Mouse (Mus musculus) liver, embryonic 16.5 days (tissue): ENCODE results near the gene F2r. TPM values are rescaled to one million over a fixed set of nuclear protein-coding genes. Genes with fewer than 3 reads are reported as not detected.

Source experiments
- ATAC-seq: fragments of 200-750 bp; cut with Nextera tagmentation; 2 replicates; pipeline ENCODE4 v1.8.0; 2017; ENCODE audit warnings: low read depth, mild to moderate bottlenecking, moderate number of reproducible peaks, moderate library complexity
- H3K27ac ChIP-seq: fragments of 300-500 bp; sonication (generic); 2 replicates; pipeline ENCODE4 v1.5.1; 2014; ENCODE audit warnings: mild to moderate bottlenecking, low read length
- H3K27me3 ChIP-seq: fragments of 300-500 bp; sonication (generic); 2 replicates; pipeline ENCODE4 v1.6.1; 2014; ENCODE audit warnings: low read depth, low read length, mixed read lengths; ENCODE audit not compliant: control insufficient read depth, insufficient read depth
- H3K36me3 ChIP-seq: fragments of 300-500 bp; sonication (generic); 2 replicates; pipeline ENCODE4 v1.6.1; 2014; ENCODE audit warnings: mild to moderate bottlenecking; ENCODE audit not compliant: control insufficient read depth, insufficient read depth
- H3K4me1 ChIP-seq: fragments of 300-500 bp; sonication (generic); 2 replicates; pipeline ENCODE4 v1.6.1; 2014; ENCODE audit warnings: low read depth, low read length, mixed read lengths; ENCODE audit not compliant: control insufficient read depth
- H3K4me2 ChIP-seq: fragments of 300-500 bp; sonication (generic); 2 replicates; pipeline ENCODE4 v1.6.1; 2014; ENCODE audit warnings: low read depth, low read length, mixed read lengths
- H3K4me3 ChIP-seq: fragments of 300-500 bp; sonication (generic); 2 replicates; pipeline ENCODE4 v1.5.1; 2014; ENCODE audit warnings: low read depth, mild to moderate bottlenecking, low read length
- H3K9ac ChIP-seq: fragments of 300-500 bp; sonication (generic); 2 replicates; pipeline ENCODE4 v1.6.1; 2014; ENCODE audit warnings: low read depth, low read length
- H3K9me3 ChIP-seq: fragments of 300-500 bp; sonication (generic); replicated peaks from 2 replicates; pipeline ENCODE4 v1.6.1; 2016; ENCODE audit warnings: low read length; ENCODE audit not compliant: control insufficient read depth
- WGBS: fragments of 180-500 bp; shearing (Covaris S2); extraction: QIAGEN DNeasy Blood & Tissue Kit; methylation state at CpG from one replicate; pipeline ENCODE4 v1.1.7; 2014; ENCODE audit not compliant: insufficient replicate concordance; 5-methylcytosine and 5-hydroxymethylcytosine counted together
- polyA plus RNA-seq: library from polyadenylated mRNA; unstranded; fragments of >200 nt; fragmentation: Nextera tagmentation; extraction: Ambion mirVana; gene quantifications from 2 replicates; pipeline ENCODE4 v1.2.1, GENCODE M21; 2015

Gene F2r
- polyA plus RNA-seq, 1 experiment from 2014 or later = 37.5 TPM

DNA sequence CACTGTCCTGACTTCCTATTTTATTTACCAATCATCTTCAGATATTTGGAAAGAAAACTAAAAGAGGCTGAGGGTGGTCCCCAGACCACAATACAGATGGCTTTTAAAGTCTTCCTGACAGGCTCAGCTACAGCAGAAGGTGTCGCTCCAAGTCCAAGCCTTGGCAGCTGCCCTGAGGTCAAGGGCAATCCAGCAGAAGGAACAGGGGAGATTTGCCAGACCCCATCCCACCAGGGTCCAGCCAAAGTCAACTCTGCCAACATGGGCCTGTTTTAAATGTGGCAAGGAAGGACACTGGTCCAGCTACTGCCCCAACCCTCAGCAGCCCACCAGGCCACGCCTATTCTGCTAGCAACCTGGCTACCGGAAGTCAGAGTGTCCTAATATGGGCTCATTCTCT, 31.7 kb upstream of the F2r start:
- peaks cover 12% of the 10 kb centered on the region for H3K36me3 ChIP-seq
- ATAC-seq = no peak
- H3K4me2 ChIP-seq = no peak overlapping the region

DNA sequence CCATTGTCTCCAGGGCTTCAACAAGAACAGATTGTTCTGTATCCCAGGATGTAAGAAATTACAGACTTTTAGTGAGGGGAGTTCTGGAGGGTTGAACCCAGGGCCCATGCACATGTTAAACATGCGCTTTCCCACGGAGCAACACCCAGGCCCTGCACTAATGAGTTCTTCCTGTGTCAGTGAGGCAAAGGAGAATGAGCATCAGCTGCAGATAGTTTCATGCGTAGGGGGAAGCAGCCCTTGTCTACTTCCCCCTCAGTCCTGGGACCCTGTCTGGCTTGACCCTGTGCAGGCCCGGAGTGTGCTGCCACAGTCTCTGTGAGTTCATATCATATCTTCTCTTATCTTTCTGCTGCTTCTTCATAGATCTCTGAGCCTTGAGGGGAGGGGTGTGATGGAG, 29.0 kb upstream of the F2r start:
- Histone ChIP-seq H3K4me1 (no peaks in the 10 kb centered on the region), H3K4me3 (no peak overlapping the region), H3K27me3 (no peaks in the 10 kb centered on the region), H3K9me3 (no peaks in the 10 kb centered on the region), H3K36me3 (peaks cover 27% of the 10 kb centered on the region), H3K27ac (no peak overlapping the region), H3K4me2 (no peak overlapping the region), H3K9ac (no peak overlapping the region)
- 50% methylated on average over 4 of the region's 4 CpGs for WGBS
- peak; percentile 37; the same call in 1 of the 2 replicates for ATAC-seq

More for the DNA sequence above, 31.7 kb upstream of the F2r start:
- Histone ChIP-seq H3K9ac (no peak overlapping the region), H3K27ac (no peak overlapping the region), H3K4me1 (no peaks in the 10 kb centered on the region), H3K4me3 (no peak overlapping the region), H3K27me3 (no peaks in the 10 kb centered on the region), H3K9me3 (no peaks in the 10 kb centered on the region)
- 84% methylated on average over 3 of the region's 3 CpGs for WGBS

DNA sequence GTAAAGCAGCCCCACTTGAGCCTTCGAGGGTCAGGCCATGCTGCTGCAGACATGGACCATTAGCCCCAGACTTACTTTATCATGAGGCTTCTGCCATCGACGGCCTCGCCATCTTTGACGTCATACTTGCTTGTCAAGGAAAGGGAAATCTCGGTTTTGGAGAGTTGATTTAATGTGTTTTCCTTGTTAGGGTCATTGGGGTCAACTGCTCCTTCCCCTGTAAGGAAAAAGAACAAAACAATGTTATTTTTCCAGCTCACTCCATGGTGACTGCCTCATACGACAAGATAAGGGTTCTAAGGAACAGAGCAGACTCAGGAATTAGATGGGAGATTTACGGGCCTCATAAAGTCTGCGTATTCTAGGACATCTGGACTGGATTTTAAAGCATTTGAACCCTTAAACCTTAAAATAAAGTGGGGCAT, 28.4 kb upstream of the F2r start:
- Histone ChIP-seq H3K27ac (no peak overlapping the region), H3K4me1 (no peaks in the 10 kb centered on the region), H3K4me2 (no peak overlapping the region), H3K27me3 (no peaks in the 10 kb centered on the region), H3K9ac (no peak overlapping the region), H3K4me3 (no peak overlapping the region), H3K36me3 (peaks cover 27% of the 10 kb centered on the region), H3K9me3 (no peaks in the 10 kb centered on the region)
- no peak for ATAC-seq
- 74% methylated on average over 9 of the region's 9 CpGs for WGBS

DNA sequence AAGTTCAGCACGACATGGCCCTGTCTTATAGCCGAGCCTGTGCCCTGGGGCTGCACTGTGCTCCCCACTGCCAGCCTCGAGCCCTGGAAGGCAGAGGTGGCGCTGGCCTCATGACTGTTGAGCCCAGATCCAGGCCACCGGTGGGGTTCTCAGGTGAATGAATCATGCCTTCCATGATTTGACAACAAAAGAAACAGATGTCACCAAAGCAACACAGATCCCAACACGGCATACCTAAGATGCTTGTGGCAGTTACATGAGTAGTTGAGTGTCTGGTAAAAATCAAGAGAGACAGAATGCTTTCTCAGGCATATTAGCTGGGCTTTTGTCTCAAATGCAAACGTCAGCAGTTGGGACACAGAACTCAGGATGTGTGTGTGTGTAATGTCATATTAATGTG, 25.5 kb upstream of the F2r start:
- no peak overlapping the region for H3K9ac ChIP-seq
- no peak overlapping the region for H3K27ac ChIP-seq
- no peaks in the 10 kb centered on the region for H3K9me3 ChIP-seq
- 75% methylated on average over 7 of the region's 7 CpGs for WGBS
- no peaks in the 10 kb centered on the region for H3K27me3 ChIP-seq
- H3K36me3 ChIP-seq = peaks cover 31% of the 10 kb centered on the region
- H3K4me1 ChIP-seq = no peaks in the 10 kb centered on the region; the same call in 1 of the 2 replicates
- no peak overlapping the region for H3K4me2 ChIP-seq
- no peak overlapping the region for H3K4me3 ChIP-seq
- ATAC-seq = no peak

DNA sequence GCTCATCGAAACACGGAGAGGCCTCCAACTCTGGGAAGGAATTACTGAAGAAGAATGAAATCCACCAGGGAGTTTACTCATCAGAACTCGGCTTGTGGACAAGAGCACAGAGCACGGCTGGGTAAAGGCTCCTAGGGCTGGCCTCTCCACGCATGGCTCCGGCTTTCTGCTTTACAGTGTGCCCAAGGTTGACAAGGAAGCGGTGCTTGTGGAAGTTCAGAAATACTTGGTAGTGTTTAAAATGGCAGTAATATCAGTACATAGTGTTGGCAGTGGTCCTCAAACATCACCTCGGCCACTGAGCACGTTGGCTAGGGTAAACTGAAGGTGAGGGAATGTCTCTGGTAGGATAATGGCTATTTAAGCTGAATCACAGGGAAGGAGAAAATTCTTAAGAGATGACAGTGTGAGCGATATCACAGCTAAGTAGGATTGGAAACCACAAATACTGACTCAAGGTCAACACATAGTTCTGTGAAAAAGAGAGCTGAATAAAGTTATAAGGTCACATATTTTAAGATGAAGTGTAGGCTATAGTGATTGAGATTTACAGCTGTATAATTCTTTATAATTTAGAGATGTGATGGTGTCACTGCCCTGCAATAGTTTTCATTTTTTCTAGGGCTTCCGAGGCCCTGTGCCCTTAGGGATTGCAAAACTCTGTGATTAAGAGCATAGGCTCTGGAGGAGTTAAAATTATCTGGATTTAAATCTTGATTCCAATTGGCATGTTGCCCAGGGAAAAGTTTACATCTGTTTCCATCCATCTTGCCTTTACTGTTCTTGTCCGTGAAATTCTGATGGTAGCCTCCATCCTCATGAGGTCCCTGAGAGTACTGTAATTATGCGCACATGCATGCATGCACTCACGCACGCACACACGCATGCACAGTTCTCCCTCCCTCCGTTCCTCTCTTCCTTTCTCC, 23.0 kb upstream of the F2r start:
- no peak overlapping the region for H3K4me2 ChIP-seq
- no peaks in the 10 kb centered on the region for H3K27me3 ChIP-seq
- no peaks in the 10 kb centered on the region for H3K9me3 ChIP-seq
- H3K36me3 ChIP-seq = peaks cover 37% of the 10 kb centered on the region
- ATAC-seq = no peak
- peaks cover 6% of the 10 kb centered on the region for H3K4me1 ChIP-seq
- H3K27ac ChIP-seq = no peak overlapping the region
- H3K9ac ChIP-seq = no peak overlapping the region
- WGBS = 87% methylated on average over 17 of the region's 17 CpGs
- H3K4me3 ChIP-seq = no peak overlapping the region

DNA sequence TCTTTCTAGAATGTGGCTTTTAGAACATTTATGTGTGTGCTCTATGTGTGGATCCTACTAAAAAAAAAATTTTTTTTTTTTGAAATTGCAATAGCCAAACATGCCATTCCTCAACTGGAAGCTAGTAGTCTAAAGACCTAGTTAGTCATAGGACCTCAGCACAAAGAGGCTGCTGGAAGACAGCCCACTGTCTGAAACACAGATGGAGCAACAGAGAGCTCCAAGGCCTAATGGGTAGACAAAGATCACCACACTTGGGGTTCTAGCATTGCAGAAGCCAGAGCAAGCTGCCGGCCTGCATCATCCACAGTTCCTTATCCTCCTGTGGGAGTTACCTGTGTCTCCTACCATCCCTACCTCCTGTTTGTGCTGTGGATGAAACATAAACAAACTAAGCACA, 22.1 kb upstream of the F2r start:
- no peak overlapping the region for H3K27ac ChIP-seq
- H3K36me3 ChIP-seq = peaks cover 35% of the 10 kb centered on the region
- no peak overlapping the region for H3K4me2 ChIP-seq
- peaks cover 6% of the 10 kb centered on the region for H3K4me1 ChIP-seq
- no peaks in the 10 kb centered on the region for H3K9me3 ChIP-seq
- H3K27me3 ChIP-seq = no peaks in the 10 kb centered on the region
- H3K4me3 ChIP-seq = no peak overlapping the region
- ATAC-seq = no peak
- WGBS = 73% methylated on average over 1 of the region's 1 CpGs
- no peak overlapping the region for H3K9ac ChIP-seq

DNA sequence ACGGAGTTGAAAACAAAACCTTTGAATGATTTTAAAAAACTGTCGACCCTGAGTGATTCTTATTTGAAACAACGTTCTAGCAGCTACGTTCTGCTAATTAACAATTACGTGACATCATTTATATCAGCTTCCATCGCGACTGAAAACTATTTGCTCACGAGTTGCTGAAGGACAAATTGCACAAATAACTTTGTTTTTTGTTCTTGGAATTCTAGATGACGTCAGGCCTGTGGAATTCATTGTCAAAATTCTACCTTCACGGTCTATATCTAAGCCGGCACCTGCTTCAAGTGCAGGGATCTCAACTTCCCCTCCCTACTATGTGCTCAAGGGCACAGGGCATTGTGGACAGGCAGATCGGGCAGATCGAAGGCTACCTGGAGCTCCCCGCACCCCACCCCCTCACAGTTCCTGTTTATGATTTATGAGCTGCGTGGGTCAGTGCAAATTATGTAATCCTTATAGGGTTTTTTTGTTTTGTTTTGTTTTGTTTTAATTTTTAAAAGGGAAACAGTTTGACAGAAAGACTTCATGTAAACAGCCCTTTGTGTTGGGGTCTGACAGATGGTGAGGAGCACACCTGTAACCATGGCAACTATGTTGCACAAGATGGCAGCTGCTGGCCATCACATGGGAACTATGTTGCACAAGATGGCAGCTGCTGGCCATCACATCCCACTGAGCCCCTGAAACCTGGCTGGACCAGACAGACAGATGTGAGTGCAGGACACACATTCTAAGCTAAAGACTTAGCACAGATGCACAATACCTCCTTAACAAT, 21.2 kb upstream of the F2r start:
- Histone ChIP-seq H3K9me3 (no peaks in the 10 kb centered on the region), H3K4me1 (peaks cover 6% of the 10 kb centered on the region), H3K9ac (no peak overlapping the region), H3K4me3 (no peak overlapping the region), H3K27me3 (no peaks in the 10 kb centered on the region), H3K36me3 (peaks cover 28% of the 10 kb centered on the region), H3K4me2 (no peak overlapping the region), H3K27ac (no peak overlapping the region)
- ATAC-seq = no peak
- WGBS = 61% methylated on average over 15 of the region's 15 CpGs

DNA sequence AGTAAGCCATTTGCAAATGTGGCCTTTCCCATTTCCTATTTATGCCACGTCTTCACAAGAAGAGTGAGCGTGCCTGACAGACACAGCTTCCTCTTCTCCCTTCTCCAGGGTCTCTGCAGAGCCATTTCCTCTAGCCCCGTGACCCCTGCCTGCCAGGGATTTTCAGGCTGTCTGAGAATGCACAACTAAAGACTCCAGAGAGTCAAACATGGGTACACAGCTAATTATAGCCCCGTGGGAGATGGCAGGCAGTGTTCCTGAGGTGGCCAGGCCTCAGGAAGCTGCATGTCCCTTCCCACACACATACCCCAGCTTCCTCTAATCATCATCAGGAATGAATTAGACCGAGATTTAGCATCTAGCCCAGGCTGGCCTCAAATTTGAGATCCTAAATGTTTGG, 20.6 kb upstream of the F2r start:
- ATAC-seq = peak; percentile 61
- Histone ChIP-seq H3K9ac (no peak overlapping the region), H3K9me3 (no peaks in the 10 kb centered on the region), H3K4me3 (no peak overlapping the region), H3K36me3 (peaks cover 25% of the 10 kb centered on the region), H3K27me3 (no peaks in the 10 kb centered on the region), H3K4me1 (peaks cover 6% of the 10 kb centered on the region), H3K4me2 (no peak overlapping the region), H3K27ac (no peak overlapping the region; the same call in 1 of the 2 replicates)
- WGBS = 31% methylated on average over 5 of the region's 5 CpGs

DNA sequence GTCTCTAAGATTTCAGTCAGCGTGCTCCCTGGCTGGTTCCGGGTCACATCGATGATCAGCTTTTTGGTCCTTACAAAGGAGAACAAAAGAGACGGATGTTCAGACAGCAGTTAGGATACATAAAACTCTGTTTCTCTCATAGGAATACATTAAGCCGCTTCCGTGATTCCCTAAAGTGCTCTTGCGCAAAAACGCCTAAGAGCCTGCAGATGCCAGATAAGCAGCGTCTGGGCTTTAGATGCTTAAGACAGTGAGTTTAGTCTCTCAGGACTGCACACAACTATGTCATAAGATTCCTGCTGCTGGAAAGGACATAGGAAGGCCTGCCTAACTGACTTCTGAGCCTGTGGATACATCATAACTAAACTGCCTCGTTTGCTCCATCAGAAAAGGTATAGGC, 19.4 kb upstream of the F2r start:
- H3K27ac ChIP-seq = no peak overlapping the region

More for the DNA sequence above, 19.4 kb upstream of the F2r start:
- no peak overlapping the region for H3K9ac ChIP-seq
- no peak overlapping the region for H3K4me3 ChIP-seq
- H3K9me3 ChIP-seq = no peaks in the 10 kb centered on the region
- H3K36me3 ChIP-seq = peaks cover 20% of the 10 kb centered on the region
- 60% methylated on average over 10 of the region's 10 CpGs for WGBS
- H3K4me1 ChIP-seq = peaks cover 6% of the 10 kb centered on the region
- H3K4me2 ChIP-seq = no peak overlapping the region
- ATAC-seq = peak; percentile 35
- H3K27me3 ChIP-seq = no peaks in the 10 kb centered on the region
